Mouse (Mus musculus) cerebellum, adult 9-11 months (tissue): Measurements from ENCODE around the gene Tex21.
"Not testable (repeated sequence)": the region's sequence is repeated elsewhere in the genome, so short reads cannot be mapped to it uniquely, and the experiment has no call there.

Source experiments
- DNase-seq: peaks from one replicate; pipeline ENCODE4 v3.0.0; 2022

The Tex21 gene

GRCm38 (mm10) chr12:76256114-76256843 lies 9.7 kb upstream of the Tex21 start:
- no peak for DNase-seq

DNA sequence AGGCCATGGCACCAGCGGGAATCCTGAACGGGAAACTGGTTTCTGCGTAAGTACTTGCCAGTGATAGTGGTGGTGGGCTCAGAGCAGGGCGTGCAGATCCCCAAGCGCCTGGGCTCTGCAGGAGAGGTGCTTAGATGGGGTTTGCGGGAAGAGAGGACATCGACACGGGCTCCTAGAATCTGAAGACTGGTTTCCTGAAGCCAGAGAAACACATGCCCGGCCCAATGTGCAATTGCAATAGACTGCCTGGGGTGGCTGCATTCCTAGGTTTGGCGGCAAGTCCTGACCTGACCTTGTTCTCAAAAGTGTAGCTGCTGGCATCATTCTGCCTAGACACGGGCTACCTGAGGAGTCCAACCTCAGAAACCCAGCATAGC lies 8.9 kb upstream of the Tex21 start:
- no peak for DNase-seq

DNA sequence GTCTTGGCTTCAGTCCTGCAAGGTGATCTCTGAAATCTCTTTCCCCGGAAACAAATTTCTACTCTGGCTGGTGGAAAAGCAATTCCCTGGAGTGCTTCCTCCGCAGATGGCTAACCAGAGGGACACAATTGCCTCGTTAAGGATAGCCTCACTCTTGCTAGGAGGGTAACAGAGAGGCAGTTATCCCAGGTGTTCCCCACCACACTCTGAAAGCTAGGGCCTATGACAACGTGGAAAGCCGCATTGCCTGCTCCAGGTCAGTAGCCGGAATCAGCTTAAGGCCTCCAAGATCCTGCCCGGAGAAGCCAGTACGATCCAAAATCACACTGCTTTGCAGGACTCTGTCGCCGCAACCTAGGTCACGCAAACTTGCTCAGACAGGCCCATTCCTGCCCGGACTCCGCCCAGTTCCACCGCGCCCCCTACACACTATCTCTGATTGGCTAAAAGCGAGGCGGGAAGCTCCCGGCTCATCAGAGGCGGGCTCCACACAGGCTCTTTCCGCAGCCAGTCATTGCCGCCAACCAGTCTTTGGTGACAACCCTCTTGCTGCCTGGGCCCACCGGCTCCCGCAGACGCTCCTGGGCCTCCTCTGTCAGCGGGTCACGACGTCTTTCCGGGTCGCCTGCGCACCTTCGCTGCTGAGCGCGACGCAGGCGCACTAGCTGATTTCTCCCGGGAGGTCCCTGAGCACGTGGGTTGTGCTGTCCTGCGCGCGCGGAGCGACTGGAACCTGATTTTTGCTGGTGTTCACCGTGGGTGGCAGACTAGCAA lies 8.4 kb upstream of the Tex21 start, which contains the start of gene Mthfd1:
TSS of gene Mthfd1 (plus strand) at position 574 of the 774 bp plus-strand sequence.
- peak; percentile 98 for DNase-seq

DNA sequence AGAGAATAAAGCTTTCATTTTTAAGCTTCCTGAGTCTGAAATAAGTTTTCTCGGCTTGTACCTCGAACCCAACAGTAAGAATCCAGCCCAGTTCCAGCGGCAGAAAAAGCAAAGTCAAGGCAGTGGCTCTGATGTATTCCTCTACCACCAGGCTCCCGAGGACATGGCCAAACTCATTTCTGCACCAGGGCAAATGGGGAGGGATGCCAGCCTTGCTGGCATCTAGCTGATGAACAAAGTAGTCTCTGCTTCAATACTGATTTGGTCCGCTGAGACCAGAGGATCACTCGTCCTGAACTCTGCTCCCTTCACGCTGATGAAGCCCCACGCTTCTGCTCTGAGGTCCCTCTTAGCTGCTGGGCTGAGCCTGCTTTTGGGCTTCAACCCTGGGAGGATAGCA lies 7.4 kb upstream of the Tex21 start:
- no peak for DNase-seq

DNA sequence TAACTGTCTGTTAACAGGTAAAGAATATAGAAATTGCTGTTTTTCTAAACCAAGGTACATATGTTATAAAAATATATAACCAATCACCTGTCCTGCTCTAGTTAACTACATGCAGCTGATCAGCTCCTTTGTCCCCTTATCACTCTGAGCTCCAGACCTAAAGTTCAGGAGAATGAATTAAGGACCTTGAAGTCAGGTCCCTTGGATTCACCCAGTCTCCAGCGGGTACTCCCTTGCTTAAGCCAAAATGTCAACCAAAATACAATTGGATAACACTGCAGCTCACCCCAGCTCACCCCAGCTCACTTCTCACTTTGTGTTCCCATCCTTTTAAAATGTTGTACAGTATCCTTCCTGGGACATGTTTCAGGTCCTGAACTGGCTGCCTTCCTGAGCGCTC lies 7.0 kb upstream of the Tex21 start:
- no peak for DNase-seq

DNA sequence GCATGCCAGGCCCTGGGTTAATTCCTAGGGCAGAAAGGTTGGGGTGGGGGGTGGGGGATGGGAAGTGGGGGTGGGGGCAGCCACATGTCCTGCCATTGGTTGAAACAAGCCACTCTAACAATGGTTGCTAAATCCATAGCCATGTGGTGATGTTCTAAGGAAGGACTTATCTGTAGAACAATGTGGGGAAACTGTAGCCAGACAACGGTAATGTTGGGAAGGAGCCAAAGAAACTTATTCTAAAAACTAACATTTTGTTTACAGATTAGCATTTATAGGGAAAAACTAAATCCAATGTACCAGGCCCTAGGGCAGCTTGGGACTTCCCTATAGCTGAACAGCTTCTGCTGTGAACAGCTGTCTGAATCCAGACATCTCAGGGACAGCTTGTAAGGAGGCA lies 6.5 kb upstream of the Tex21 start:
- DNase-seq: no peak

- no peak for DNase-seq
Measured at GRCm38 (mm10) chr12:76244981-76245380, 1.6 kb downstream of the Tex21 start.

- no peak for DNase-seq
Measured at GRCm38 (mm10) chr12:76241833-76242232, 4.7 kb downstream of the Tex21 start.

- no peak for DNase-seq
Measured at GRCm38 (mm10) chr12:76241084-76241483, 5.5 kb downstream of the Tex21 start.

DNA sequence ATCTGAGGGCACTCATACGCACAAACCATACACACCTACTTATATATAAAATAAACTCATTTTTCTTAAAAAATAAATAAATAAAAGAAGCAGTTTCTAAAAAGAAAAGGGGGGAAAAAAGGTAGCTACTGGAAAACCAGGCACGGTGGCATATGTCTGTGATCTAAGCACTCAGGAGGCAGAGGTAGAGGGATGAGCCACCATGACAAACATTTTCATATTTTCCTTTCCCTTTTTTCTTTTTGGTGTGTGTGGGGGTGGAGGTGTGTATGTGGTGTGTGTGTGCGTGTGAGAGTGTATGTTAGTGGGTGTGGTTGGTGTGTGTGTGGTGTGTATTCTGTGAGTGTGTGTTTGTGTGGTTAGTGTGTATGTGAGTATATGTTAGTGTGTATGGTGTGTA lies 5.9 kb downstream of the Tex21 start:
- no peak for DNase-seq

DNA sequence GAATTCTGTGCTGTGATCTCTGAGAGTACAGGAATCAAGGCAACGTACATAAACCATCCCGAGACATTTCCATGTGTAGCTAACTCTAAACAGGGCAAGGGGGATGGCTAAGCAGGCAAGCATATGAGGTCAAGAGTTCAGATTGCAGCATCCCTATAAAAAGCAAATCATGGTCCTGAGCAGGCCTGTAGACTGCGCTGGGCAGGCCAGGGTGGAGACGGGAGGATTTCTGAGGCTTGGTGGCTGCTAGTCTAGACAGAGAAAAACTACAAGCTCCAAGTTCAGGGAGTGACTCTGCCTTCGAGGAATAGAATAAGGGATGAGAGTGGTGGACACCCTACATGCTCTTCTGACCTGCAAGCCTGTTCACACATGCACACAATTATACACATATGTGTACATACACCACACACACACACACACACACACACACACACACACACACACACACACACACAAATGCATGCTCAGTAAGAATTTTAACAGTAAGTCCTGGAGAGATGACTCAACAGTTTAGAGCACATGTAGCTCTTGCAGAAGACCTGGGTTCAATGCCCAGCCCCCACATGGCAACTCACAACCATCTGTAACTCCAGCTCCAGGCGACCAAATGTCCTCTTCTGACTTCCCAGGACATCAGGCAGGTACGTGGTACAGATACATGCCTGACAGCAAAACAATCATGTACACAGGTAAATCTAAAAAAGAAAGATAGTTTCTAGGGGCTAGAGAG lies 6.5 kb downstream of the Tex21 start:
- no peak for DNase-seq

GRCm38 (mm10) chr12:76239145-76239838 lies 7.3 kb downstream of the Tex21 start:
- DNase-seq: no peak

- no peak for DNase-seq
Measured at GRCm38 (mm10) chr12:76235253-76235652, 11.3 kb downstream of the Tex21 start.

DNA sequence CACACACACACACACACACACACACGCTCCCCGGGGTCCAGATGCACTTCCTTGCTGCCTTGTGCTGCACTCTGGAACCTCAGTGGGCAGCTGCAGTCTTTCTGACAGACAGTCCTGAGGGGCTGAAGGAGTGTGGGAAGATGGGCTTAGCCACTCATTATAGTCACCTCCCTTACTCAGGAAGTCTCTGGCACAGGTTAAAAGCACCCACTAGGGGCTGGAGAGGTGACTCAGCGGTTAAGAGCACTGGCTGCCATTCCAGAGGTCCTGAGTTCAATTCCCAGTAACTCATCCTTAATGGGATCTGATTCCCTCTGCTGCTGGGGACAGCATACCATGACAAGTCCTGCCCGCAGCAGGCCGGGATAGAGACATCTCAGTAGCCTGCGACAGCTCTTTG lies 15.9 kb downstream of the Tex21 start:
- no peak for DNase-seq

DNA sequence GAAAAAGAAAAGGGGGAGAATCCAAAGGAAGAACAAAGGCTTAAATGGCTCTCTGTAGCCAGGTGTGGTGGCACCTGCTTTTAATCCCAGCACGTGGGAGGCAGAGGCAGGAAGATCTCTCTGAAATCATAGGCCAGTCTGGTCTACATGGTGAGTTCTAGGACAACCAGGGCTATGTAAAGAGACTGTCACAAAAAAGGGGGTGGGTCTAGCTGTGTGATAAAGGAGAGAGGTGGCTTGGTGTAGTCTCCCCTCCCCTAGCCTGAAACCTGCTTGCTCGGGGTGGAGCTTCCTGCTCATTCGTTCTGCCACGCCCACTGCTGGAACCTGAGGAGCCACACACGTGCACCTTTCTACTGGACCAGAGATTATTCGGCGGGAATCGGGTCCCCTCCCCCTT lies 24.4 kb downstream of the Tex21 start:
- DNase-seq: not testable (repeated sequence)

DNA sequence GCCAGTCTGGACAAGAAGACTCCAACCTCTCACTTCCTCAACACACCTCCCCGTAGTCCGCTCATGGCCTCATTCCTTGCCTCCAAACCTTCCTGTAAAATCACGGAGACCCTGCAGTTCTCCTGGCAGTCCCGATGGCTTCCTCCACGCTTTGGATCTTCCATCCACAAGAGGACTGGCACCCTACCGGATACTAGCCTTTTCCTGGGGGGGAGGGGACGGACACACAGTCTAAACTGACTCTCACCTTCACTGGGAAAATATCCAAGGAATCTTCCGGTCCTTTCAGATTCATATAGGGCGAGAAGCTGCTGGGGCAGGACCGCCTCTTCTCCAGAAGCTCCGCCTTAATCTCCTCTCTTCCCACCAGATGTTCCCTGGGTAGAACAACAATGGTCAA lies 29.8 kb downstream of the Tex21 start:
- DNase-seq: no peak

- no peak for DNase-seq
Measured at GRCm38 (mm10) chr12:76215121-76215520, 31.4 kb downstream of the Tex21 start.

DNA sequence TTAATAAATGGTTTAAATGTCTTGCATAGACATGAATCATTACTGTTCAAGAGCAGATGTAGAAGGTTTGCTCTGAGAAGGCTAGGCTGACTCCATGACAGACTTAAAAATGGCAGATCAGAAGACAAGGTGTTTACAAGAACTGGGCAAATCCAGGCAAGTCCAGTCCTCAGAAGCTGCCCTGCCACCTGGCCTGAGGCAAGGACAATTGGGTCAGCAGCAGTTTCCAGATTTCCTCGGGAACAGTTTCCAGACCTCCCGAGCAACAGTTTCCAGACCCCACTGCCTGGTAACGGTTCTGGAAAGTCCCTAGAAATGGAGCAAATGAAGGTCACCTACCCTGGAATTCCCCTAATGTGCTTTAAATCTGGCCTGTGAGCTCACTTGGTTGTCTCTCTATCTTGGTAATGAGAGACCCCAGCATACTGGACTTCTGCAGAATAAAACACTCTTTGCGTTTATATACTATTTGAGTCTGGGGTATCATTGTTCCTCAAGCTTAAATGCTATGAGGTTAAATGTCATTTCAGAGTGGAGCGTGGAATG lies 37.0 kb downstream of the Tex21 start:
- DNase-seq: no peak

- no peak for DNase-seq
Measured at GRCm38 (mm10) chr12:76200326-76200725, 46.2 kb downstream of the Tex21 start.

GRCm38 (mm10) chr12:76197071-76197470 lies 49.5 kb downstream of the Tex21 start:
- peak; percentile 15 for DNase-seq

DNA sequence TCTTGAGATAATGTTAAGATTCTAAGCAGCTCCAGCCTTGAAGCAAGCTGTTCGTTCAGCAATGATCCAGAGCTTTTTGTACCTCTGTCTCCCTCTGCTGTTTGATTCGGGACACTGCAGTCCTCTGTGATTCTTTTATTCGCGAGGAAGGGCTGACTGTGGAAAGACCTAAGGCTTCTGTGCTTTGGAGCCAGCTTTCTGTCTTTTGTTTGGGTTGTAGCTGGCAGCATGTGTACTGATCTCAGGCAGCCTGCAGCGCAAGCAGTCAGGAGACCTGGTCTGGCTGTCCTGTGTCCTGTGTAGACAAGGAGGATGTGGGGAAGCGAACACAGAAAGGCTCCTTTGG lies 49.9 kb downstream of the Tex21 start:
- DNase-seq: peak; percentile 78

DNA sequence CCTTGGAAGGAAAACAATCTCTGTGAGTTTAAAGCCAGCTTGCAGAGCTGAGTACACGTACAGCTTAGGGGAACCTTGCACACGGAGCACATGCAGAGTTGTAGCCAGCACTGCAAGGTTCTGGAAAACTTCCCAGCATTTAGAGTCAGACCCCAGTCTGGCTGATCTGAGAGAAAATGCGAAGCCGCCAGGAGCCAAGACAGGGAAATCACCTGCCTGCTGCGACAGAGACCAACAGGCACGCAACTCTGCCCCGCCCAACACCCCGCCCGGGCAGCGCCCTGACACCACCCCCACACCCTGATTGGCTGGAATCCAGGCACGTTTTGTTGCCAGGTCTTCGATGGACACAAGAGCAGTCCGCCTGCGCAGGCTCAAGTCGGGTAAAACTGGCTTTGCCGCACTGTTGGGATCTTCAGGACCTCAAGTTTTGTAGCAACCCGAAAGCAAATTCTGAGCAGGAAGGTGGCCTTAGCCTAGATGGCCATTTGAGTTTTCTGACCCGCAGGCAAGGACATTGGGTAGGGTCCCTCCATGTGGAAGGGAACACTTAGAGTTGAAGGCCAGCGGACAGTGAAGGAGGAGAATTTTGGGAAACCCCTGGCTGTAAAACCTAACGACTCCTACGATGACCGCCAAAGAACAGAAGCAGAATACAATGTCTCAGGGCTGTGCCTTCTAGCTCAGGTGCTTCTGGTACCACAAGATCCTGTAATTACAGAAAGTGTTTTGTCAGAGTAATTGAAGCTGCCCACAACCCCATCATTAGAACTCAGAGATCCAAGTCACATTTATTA lies 50.4 kb downstream of the Tex21 start:
- peak; percentile 83 for DNase-seq
